Mouse (Mus musculus) T-cell, adult 2 months (primary cell): ENCODE measurements around the gene Tesk2.
"Not testable (repeated sequence)": the region's sequence is repeated elsewhere in the genome, so short reads cannot be mapped to it uniquely, and the experiment has no call there.

Source experiments
- DNase-seq: peaks from one replicate; pipeline ENCODE4 v3.0.0; 2022; ENCODE audit warnings: low spot score

The Tesk2 gene

DNA sequence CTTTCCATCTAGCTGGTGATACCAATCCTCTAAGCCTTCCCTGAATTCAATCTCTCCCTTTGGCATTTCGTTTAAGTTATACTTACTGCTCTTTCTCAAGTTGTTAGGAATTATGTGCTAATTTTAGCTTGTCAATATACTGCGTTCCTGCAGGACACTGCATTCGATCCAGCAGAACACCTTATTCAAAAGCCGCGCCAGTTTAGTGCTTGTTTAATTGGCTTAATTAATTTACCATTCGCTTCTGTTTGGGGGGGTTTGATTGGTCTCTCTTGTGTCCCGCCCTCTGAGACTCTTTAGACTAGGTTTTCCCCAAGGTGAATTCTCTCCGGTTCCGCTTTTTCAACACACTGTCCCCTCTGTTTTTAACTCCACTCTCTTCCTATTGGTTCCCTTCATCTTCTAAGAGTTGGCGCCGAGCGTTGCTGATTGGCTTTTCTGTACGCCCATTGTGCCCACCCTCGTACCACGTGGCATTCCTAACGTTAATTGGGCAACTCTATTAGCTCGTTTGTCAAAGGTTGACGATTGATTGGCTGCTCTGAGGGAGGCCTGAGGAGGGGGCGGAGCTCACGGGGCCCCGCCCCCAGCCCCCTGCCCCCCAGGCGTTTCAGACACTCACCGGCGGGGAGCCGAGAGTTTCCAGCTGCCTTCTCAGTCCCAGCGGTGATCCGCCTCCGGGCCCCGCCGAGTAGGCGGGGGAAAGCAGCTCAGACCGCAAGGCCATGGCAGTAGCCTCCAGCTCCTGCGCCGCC is at the start of gene Tesk2:
TSS of gene Tesk2 (plus strand) at position 606 of the 755 bp plus-strand sequence.
- DNase-seq = peak; percentile 93

GRCm38 (mm10) chr4:116672785-116673184 is 48.0 kb upstream of the Tesk2 start:
- no peak for DNase-seq

GRCm38 (mm10) chr4:116674761-116675160 is 46.0 kb upstream of the Tesk2 start:
- DNase-seq = not testable (repeated sequence)

GRCm38 (mm10) chr4:116676027-116676426 is 44.7 kb upstream of the Tesk2 start:
- no peak for DNase-seq

GRCm38 (mm10) chr4:116677808-116678207 is 42.9 kb upstream of the Tesk2 start:
- no peak for DNase-seq

DNA sequence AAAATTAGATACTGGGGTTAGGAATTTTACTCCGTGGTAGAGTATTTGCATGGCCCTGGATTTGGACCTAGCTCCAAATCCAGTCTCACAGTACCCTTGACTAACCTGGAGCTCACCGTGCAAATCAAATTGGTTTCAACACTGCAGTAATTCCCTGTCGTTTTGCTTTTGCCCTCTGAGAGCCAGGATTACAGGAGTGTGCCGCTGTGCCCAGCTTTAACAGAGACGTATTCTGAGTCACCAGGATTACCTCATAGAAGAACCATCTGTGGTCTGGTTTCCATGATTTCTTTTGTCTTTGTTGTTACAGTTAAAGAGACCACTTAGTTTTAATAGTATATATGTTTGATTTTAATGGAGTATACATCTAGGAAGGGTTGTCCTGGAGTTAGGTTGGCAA is 41.6 kb upstream of the Tesk2 start:
- DNase-seq = no peak

GRCm38 (mm10) chr4:116680521-116680920 is 40.2 kb upstream of the Tesk2 start:
- DNase-seq = not testable (repeated sequence)

DNA sequence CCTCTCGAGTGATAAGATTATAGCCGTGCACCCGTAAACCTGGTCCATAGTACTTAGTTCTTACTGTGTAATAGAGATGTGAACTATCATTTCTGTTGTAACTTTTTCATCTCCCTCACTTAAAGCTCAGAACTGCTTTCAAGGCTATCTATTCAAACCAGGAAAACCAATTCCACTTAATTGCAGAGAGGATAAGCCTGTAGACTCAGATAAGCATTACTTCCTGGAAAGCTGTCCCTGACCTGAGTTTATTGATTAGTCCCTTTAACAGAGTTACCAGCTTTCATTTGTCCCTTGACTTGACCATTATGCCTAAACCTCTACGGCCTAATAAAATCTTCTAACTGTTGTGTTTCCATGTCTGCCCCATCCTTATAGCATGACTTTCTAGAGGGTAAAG is 36.8 kb upstream of the Tesk2 start:
- DNase-seq = no peak

DNA sequence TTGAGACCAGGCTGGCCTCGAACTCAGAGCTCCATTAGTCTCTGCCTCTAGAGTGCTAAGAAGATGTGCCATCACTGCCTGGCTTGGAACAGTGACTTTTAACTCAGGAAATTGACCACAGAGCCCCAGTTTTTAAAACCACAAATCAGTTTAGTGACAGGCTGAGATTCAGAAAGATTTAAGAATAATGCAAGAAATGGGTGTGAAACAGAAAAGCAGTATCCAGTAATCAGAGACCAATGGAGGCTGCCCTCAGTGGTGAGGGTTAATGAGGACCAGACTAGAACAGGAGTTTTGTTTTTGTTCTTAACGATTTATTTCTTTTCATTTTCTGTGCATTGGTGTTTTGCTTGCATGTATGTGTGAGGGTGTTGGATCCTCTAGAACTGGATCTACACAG is 36.1 kb upstream of the Tesk2 start:
- DNase-seq = no peak

- DNase-seq = peak; percentile 95
These were observed 35.2 kb upstream of the Tesk2 start, which contains the start of gene Prdx1 for GRCm38 (mm10) chr4:116685402-116686061. Gene Prdx1, plus strand, starts transcription at chr4:116685544.

DNA sequence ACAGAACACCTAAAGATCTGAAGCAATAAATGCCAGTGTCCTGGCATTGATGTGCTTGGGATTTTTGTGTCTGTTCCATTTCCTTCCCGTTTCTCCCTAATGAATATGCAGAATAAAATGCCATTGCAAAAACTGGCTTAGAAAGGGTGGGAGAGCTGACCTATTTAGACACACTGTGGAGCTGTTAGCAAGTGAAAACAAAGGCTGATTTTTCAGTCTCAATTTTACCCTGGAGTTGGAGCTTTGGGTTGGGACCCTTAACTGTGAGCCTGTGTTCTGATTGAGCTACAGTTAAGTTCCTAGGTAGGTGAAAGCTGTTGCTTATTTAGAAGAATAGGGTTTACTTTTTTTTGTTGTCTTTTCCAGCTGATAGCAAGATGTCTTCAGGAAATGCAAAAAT is 33.7 kb upstream of the Tesk2 start:
- DNase-seq = no peak

DNA sequence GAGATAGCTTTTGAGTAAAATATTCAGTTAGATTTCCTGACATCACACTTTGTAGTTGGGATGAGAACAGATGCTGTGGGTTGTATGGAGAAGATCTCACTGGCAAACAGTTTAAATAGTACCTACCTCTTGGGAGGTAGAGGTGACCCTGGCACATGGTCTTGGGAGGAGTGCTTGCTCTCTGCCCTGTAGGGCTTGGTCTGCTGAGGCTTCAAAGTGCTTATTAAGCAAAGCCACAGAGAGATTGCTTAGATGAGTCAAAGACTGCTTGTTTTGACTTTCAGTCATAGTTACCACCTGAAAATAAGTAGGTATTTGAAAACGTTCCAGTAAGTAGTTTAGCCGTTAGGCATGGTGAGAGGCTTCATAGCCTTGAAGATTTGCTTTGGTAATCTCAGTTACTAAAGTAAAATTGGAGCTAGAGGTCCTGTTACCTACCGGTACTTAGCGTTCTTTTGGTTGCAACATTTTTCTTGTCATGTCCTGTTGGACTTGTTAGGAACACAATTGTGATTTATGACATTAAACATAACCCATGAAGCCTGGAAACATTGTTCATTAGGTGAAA is 31.4 kb upstream of the Tesk2 start:
- no peak for DNase-seq

GRCm38 (mm10) chr4:116692146-116692545 is 28.6 kb upstream of the Tesk2 start:
- DNase-seq = no peak

GRCm38 (mm10) chr4:116693785-116694184 is 27.0 kb upstream of the Tesk2 start:
- DNase-seq = no peak

DNA sequence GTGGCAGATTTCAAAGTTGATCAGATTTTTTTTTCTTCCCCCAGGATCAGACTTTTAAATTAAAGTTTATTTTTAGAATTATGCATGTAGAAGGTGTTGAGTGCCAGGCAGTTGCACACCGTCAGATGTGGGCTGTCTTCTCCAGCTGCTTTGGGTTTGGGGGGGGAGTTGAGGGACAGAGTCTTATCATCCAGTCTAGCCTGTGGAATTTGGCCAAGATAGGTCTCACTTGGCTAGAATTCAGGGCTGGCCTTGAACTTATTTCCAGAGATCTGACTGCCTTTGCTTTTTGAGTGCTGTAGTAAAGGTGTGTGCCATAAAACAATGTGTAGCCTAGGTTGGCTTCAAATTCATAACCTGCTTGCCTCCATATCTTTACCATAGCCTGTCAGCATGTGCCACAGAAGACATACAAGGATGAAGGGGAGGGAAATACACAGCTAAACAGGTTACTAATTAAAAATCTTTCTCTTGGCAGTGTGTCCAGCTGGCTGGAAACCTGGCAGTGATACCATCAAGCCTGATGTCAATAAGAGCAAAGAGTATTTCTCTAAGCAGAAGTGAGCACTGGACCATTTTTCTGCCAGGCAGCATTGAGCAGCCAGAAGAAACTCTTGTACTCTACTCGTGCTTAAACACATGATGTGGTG is 21.9 kb upstream of the Tesk2 start:
- DNase-seq = no peak

DNA sequence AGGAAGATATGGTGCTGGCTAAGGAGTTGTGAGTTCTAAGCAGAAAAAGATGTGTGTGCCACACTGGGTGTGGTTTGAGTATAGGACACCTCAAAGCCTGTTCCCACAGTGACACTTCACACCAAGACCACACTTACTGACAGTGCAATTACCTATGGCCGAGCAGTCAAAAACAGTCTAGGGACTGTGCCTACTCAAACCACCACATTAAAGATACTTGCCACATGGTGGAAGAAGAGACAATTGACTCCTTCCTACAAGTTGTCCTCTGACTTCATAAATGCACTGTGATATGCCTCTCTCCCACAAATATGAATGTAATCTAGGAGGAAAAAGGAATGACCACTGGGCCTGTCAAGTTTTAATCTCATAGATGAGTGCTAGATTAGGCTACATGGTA is 19.8 kb upstream of the Tesk2 start:
- DNase-seq = no peak

DNA sequence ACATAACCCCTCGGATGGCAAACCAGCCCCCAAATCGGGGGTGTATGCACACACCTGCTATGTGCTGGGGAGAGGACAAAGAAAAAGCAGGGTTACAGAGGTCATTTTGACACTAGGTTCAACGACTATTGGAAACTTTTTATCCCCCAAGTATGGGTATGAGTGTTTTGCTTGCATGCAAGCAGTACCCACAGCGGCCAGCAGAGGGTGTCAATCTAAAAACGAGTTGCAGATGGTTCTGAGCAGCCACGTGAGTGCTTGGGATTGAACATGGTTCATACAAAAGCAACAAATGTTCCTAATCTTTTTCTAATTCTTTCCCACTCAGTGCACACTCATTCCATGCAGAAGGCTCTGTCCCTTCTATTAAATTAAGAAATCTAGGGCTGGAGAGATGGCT is 16.9 kb upstream of the Tesk2 start:
- DNase-seq = peak; percentile 73

DNA sequence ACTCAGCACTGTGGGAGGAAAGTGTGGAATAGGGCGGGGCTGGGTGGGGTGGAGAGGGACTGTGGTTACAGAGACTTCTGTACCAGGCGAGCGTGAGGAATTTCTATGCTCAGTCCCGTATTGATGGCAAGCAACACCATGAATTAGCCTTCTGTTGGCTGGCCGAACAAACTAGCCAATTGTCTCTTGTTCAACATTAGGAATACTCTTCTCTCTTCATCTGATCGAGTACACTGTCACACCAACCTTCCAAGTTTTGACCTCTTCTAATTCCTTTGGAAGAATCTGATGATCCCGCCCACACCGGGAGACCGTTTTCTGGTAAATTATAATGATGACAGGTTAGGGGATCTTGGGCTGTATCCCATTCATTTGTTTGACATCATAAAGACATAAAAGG is 13.1 kb upstream of the Tesk2 start:
- no peak for DNase-seq

GRCm38 (mm10) chr4:116708201-116708764 is 12.5 kb upstream of the Tesk2 start, which contains the start of the genes Mmachc and Ccdc163:
Gene Mmachc, minus strand, starts transcription at chr4:116708406.
Gene Ccdc163, plus strand, starts transcription at chr4:116708509.
- peak; percentile 94 for DNase-seq

DNA sequence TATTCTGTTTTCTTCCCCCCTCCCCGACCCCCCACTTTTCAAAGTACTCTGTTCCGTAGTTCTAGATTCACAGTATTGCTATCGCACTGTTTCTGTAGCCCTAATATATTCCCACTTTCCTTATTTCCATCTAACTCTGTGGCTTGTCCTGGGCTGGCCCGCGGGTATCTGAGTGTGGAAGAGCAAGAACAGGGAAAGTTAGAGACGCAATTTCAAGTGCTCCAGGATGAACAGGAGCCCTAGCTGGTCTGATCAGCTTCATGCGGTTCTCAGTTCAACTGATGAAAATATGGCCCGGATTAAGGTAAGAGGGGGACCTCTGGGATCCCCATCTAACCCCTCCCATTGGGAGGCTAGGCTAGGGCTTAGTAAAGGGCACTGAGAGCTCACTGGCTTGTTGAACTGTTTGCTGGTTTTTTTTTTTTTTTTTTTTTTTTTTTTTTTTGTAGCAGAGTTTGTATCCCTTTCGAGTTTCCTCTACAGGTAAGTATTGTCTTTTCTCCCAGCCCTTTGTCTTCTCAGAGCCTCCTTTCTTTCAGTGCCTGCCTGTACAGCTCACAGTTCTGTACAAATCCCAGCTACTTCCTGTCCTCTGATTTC is 11.9 kb upstream of the Tesk2 start:
- DNase-seq = no peak

- DNase-seq = no peak
These were observed 10.6 kb upstream of the Tesk2 start for GRCm38 (mm10) chr4:116710154-116710553.

- no peak for DNase-seq
These were observed 8.2 kb upstream of the Tesk2 start for GRCm38 (mm10) chr4:116712536-116712935.
